Mouse (Mus musculus) brain, embryonic 14.5 days (tissue): ENCODE results near the gene Dlgap4.

Source experiments
- CTCF ChIP-seq: fragments of 200-500 bp; IDR thresholded peaks from 2 replicates; pipeline ENCODE4 v1.5.1; 2012; ENCODE audit warnings: inconsistent platforms, mild to moderate bottlenecking, moderate library complexity, borderline replicate concordance; ENCODE audit not compliant: insufficient read depth, insufficient read length; ENCODE audit errors: extremely low read depth
- POLR2A ChIP-seq: fragments of 200-500 bp; IDR thresholded peaks from 2 replicates; pipeline ENCODE4 v1.6.1; 2012; ENCODE audit warnings: mild to moderate bottlenecking, inconsistent platforms, borderline replicate concordance; ENCODE audit not compliant: poor library complexity, insufficient read depth, insufficient read length, severe bottlenecking; ENCODE audit errors: extremely low read depth

GRCm38 (mm10) chr2:156764747-156765146 is 151.2 kb downstream of the Dlgap4 start:
- no peak for TF ChIP-seq POLR2A
- no peak for TF ChIP-seq CTCF
